Mouse (Mus musculus) midbrain, embryonic 10.5 days (tissue): Measurements from ENCODE around the gene Mrps5. TPM values are rescaled to one million over a fixed set of nuclear protein-coding genes. Genes with fewer than 3 reads are reported as not detected.

Experiments
- DNase-seq: peaks from one replicate; pipeline ENCODE4 v3.0.0-alpha.2; 2017; ENCODE audit warnings: low spot score
- H3K27ac ChIP-seq: fragments of 300-500 bp; sonication (generic); replicated peaks from 2 replicates; pipeline ENCODE4 v1.5.1; 2016; ENCODE audit warnings: mild to moderate bottlenecking
- H3K27me3 ChIP-seq: fragments of 300-500 bp; sonication (generic); 2 replicates; pipeline ENCODE4 v1.6.1; 2016; ENCODE audit warnings: low read depth, mild to moderate bottlenecking; ENCODE audit not compliant: poor library complexity, severe bottlenecking
- H3K36me3 ChIP-seq: fragments of 300-500 bp; sonication (generic); 2 replicates; pipeline ENCODE4 v1.6.1; 2016; ENCODE audit warnings: mild to moderate bottlenecking, moderate library complexity
- H3K4me1 ChIP-seq: fragments of 300-500 bp; sonication (generic); 2 replicates; pipeline ENCODE4 v1.6.1; 2016
- H3K4me3 ChIP-seq: fragments of 300-500 bp; sonication (generic); 2 replicates; pipeline ENCODE4 v1.5.1; 2016; ENCODE audit warnings: mild to moderate bottlenecking, moderate library complexity
- H3K9me3 ChIP-seq: fragments of 300-500 bp; sonication (generic); replicated peaks from 2 replicates; pipeline ENCODE4 v1.6.1; 2016; ENCODE audit warnings: mild to moderate bottlenecking
- WGBS: fragments of 180-500 bp; shearing (Covaris S2); methylation state at CpG from one replicate; pipeline ENCODE4 v1.1.7; 2016; 5-methylcytosine and 5-hydroxymethylcytosine counted together
- polyA plus RNA-seq: library from polyadenylated mRNA; unstranded; fragments of >200 nt; fragmentation: Nextera tagmentation; extraction: Ambion mirVana; gene quantifications from 2 replicates; pipeline ENCODE4 v1.2.1, GENCODE M21; 2016

Mrps5 gene
- polyA plus RNA-seq, 1 experiment from 2014 or later, result 169 TPM

DNA sequence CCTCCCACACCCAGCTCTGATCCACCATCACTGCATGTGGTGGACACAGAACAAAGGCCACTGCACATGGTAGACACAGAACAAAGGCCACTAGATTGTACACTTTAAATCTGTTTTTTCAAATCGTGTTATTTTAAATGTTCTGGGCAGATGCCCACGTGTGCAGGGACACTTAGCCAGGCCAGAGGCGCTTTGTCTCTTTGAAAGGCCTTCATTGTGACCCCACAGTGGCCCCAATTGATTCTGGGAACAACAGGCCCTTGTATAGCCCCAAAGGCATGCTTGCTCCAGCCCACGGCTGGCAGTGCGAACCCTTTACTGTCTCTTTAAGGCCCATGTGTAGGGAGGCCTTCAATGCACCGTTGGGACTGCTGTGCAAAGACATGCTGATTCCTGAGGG lies 40.3 kb downstream of the Mrps5 start:
- peaks cover 10% of the 10 kb centered on the region for H3K4me1 ChIP-seq
- WGBS, result 72% methylated on average over 6 of the region's 6 CpGs

DNA sequence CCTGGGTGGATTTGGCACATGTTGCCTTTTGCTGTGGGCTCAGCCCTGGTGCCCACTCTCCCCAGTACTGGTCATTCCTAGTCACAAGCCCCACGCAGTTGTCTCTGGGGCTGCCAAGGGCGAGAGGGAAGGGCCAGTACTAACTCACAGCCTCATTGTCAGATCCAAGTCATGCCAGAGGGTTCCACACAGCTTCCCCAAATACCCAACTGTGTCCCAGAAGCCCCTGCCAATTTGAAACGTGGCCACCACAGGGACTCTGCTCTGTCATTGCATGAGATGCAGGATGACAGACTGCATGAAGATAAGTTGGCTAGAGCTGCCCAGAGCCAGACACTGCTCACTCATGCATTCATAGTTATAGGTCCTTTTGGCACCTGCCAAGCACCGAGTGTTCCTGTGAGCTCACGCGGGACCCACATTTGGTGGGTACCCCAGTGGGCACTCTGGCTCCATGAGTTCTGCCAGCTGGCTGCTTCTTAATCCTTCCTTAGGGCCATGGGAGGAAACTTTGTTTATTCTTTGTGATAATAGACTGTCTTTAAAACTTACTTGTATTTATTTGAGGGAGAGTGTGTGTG lies 41.1 kb downstream of the Mrps5 start:
- Histone ChIP-seq H3K36me3 (no peaks in the 10 kb centered on the region), H3K4me3 (no peak overlapping the region), H3K9me3 (no peaks in the 10 kb centered on the region), H3K27ac (no peak overlapping the region), H3K27me3 (no peaks in the 10 kb centered on the region), H3K4me1 (peaks cover 10% of the 10 kb centered on the region)
- WGBS, result 84% methylated on average over 6 of the region's 6 CpGs
- no peak for DNase-seq

More for the DNA sequence above, 40.3 kb downstream of the Mrps5 start:
- no peaks in the 10 kb centered on the region for H3K36me3 ChIP-seq
- DNase-seq, result no peak
- H3K27ac ChIP-seq, result no peak overlapping the region
- H3K27me3 ChIP-seq, result no peaks in the 10 kb centered on the region
- H3K9me3 ChIP-seq, result no peaks in the 10 kb centered on the region
- H3K4me3 ChIP-seq, result no peak overlapping the region

DNA sequence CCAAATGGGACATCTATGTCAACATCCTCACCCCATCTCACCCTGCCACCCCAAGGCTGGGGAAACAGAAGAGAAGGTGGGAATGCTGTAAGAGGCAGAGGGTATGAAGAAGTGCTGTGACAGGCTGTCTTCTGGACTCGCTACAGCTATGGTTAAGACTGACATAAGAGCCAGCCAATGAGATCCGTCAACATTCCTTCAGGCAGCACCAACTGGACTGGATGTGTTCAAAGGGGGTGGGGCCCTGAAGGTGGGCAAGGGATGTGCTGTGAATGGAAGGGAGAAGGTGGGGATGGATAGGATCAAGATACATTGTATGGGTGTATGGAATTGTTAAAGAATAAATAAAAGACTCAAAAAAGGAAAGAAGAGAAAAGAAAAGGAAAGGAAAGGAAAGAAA lies 45.6 kb downstream of the Mrps5 start:
- H3K9me3 ChIP-seq, result no peaks in the 10 kb centered on the region
- H3K27ac ChIP-seq, result no peak overlapping the region
- 57% methylated on average over 2 of the region's 2 CpGs for WGBS

DNA sequence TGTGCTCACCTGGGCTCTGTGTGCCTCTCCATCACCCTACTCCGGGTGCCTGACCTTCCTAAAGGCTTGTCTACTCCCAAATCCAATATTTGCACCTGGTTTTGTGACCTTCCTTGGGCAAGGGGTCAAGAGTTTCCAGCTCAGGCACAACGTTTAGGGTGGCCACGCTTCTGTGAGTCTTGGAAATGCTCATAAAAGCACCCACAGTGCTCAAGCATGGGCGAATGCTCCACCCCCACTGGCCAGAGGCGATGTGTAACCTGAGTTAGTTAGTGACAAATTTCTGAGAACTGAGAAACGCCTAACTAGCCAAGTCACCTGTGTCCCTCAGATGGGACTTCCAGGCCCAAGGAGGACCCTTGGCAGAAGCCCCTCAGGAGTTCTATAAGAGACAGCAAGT lies 48.6 kb downstream of the Mrps5 start:
- 74% methylated on average over 6 of the region's 6 CpGs for WGBS
- no peak overlapping the region for H3K27ac ChIP-seq
- no peaks in the 10 kb centered on the region for H3K4me1 ChIP-seq
- DNase-seq, result no peak
- no peaks in the 10 kb centered on the region for H3K36me3 ChIP-seq
- H3K27me3 ChIP-seq, result no peaks in the 10 kb centered on the region
- H3K4me3 ChIP-seq, result no peak overlapping the region
- H3K9me3 ChIP-seq, result no peaks in the 10 kb centered on the region

More for the DNA sequence above, 45.6 kb downstream of the Mrps5 start:
- Histone ChIP-seq H3K4me1 (no peaks in the 10 kb centered on the region), H3K4me3 (no peak overlapping the region), H3K27me3 (no peaks in the 10 kb centered on the region), H3K36me3 (no peaks in the 10 kb centered on the region)
- no peak for DNase-seq

GRCm38 (mm10) chr2:127638973-127639372 lies 52.0 kb downstream of the Mrps5 start:
- 69% methylated on average over 9 of the region's 9 CpGs for WGBS
- H3K36me3 ChIP-seq, result no peaks in the 10 kb centered on the region
- no peak for DNase-seq
- no peaks in the 10 kb centered on the region for H3K4me1 ChIP-seq
- H3K9me3 ChIP-seq, result no peaks in the 10 kb centered on the region
- H3K27ac ChIP-seq, result no peak overlapping the region
- no peak overlapping the region for H3K4me3 ChIP-seq
- no peaks in the 10 kb centered on the region for H3K27me3 ChIP-seq

GRCm38 (mm10) chr2:127643728-127644704 lies 57.0 kb downstream of the Mrps5 start:
- no peak for DNase-seq
- WGBS, result 74% methylated on average over 19 of the region's 19 CpGs
- no peak overlapping the region for H3K27ac ChIP-seq

DNA sequence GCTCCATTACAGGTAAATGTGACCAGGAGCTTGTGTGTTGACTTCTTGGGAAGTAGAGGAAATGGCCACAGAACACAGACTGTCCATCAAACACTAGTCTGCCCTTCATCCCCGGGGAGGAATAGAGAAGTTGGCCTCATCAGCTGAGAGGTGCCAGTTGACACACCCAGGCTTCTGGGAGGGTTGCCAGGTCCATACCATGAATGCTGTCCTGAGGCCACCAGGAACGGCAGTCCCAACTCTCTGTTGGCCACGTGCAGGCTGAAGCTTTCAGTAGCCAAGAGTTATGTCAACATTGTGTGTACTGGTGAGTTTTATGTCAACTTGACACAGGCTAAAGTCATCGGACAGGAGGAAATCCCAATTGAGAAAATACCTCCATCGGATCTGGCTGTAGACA lies 59.9 kb downstream of the Mrps5 start:
- Histone ChIP-seq H3K27me3 (0 out of 2 replicates have a peak, but pooled peaks cover 4% of the 10 kb centered on the region), H3K4me1 (no peaks in the 10 kb centered on the region), H3K9me3 (no peaks in the 10 kb centered on the region), H3K36me3 (no peaks in the 10 kb centered on the region), H3K27ac (no peak overlapping the region), H3K4me3 (no peak overlapping the region)
- WGBS, result 81% methylated on average over 5 of the region's 5 CpGs
- DNase-seq, result no peak

More at GRCm38 (mm10) chr2:127643728-127644704, 57.0 kb downstream of the Mrps5 start:
- H3K4me1 ChIP-seq, result no peaks in the 10 kb centered on the region
- no peaks in the 10 kb centered on the region for H3K9me3 ChIP-seq
- H3K27me3 ChIP-seq, result no peaks in the 10 kb centered on the region
- no peak overlapping the region for H3K4me3 ChIP-seq
- no peaks in the 10 kb centered on the region for H3K36me3 ChIP-seq

DNA sequence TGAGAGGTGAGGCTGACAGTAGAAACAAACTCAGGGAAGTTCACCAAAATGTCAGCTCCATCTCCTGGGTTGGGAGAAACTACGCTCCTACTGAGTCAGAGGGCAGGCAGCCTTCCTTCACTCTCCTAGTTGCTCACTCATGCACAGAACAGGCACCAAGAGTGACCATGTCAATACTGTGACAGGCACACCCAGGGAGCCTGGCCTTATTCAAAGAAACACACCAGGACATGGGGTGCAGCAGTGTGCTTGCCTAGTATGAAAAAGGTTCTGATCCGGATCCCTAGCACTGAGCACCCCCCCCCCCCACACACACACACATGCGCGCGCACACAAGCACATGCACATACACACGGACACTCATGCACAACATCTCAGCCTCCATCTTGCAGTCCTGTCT lies 61.1 kb downstream of the Mrps5 start:
- no peak overlapping the region for H3K27ac ChIP-seq
- WGBS, result 94% methylated on average over 6 of the region's 6 CpGs

GRCm38 (mm10) chr2:127649921-127650320 lies 62.9 kb downstream of the Mrps5 start:
- Histone ChIP-seq H3K36me3 (no peaks in the 10 kb centered on the region), H3K9me3 (no peaks in the 10 kb centered on the region), H3K27me3 (peaks cover 34% of the 10 kb centered on the region), H3K4me3 (no peak overlapping the region), H3K4me1 (no peaks in the 10 kb centered on the region), H3K27ac (no peak overlapping the region)
- 73% methylated on average over 5 of the region's 5 CpGs for WGBS
- DNase-seq, result no peak

More for the DNA sequence above, 61.1 kb downstream of the Mrps5 start:
- H3K4me3 ChIP-seq, result no peak overlapping the region
- H3K36me3 ChIP-seq, result no peaks in the 10 kb centered on the region
- peaks cover 16% of the 10 kb centered on the region for H3K27me3 ChIP-seq
- no peaks in the 10 kb centered on the region for H3K4me1 ChIP-seq
- no peaks in the 10 kb centered on the region for H3K9me3 ChIP-seq
- no peak for DNase-seq

DNA sequence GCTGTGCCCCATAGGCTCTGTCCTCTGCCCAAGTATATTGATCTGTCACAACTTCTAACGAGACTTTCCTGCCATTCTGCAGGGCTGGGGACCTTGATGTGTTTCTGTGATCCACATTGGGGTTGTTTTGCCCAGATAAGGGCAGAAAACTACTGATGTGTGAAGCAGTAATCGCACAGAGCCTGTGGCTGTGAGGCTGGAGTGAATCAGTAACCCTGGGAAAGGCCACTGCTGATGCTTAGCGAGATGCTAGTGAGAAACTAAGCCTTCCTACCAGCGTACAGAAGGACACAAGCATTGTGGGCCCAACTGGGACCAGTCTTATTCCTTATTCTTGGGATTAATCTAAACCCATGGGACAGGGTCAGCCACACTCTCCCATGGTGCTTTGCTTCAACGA lies 64.6 kb downstream of the Mrps5 start:
- no peak for DNase-seq
- Histone ChIP-seq H3K36me3 (no peaks in the 10 kb centered on the region), H3K4me1 (peaks cover 14% of the 10 kb centered on the region), H3K4me3 (no peak overlapping the region), H3K27me3 (peaks cover 51% of the 10 kb centered on the region), H3K27ac (no peak overlapping the region), H3K9me3 (no peaks in the 10 kb centered on the region)
- 82% methylated on average over 5 of the region's 5 CpGs for WGBS

GRCm38 (mm10) chr2:127652335-127652734 lies 65.3 kb downstream of the Mrps5 start:
- DNase-seq, result no peak
- H3K27ac ChIP-seq, result no peak overlapping the region
- H3K36me3 ChIP-seq, result no peaks in the 10 kb centered on the region
- H3K9me3 ChIP-seq, result no peaks in the 10 kb centered on the region
- peaks cover 58% of the 10 kb centered on the region for H3K27me3 ChIP-seq
- H3K4me1 ChIP-seq, result peaks cover 16% of the 10 kb centered on the region
- H3K4me3 ChIP-seq, result no peak overlapping the region

GRCm38 (mm10) chr2:127652805-127653204 lies 65.8 kb downstream of the Mrps5 start:
- peaks cover 63% of the 10 kb centered on the region for H3K27me3 ChIP-seq

GRCm38 (mm10) chr2:127654786-127655185 lies 67.8 kb downstream of the Mrps5 start:
- 59% methylated on average over 3 of the region's 3 CpGs for WGBS
- no peak overlapping the region for H3K4me3 ChIP-seq
- H3K27me3 ChIP-seq, result peaks cover 76% of the 10 kb centered on the region
- H3K27ac ChIP-seq, result no peak overlapping the region
- H3K9me3 ChIP-seq, result no peaks in the 10 kb centered on the region
- peaks cover 16% of the 10 kb centered on the region for H3K4me1 ChIP-seq
- no peaks in the 10 kb centered on the region for H3K36me3 ChIP-seq
- DNase-seq, result no peak

More at GRCm38 (mm10) chr2:127652805-127653204, 65.8 kb downstream of the Mrps5 start:
- 93% methylated on average over 2 of the region's 2 CpGs for WGBS
- Histone ChIP-seq H3K36me3 (no peaks in the 10 kb centered on the region), H3K4me3 (no peak overlapping the region), H3K27ac (no peak overlapping the region), H3K4me1 (peaks cover 16% of the 10 kb centered on the region), H3K9me3 (no peaks in the 10 kb centered on the region)
- DNase-seq, result no peak
